Mouse (Mus musculus): ENCODE data around the gene Nod1.

DNA sequence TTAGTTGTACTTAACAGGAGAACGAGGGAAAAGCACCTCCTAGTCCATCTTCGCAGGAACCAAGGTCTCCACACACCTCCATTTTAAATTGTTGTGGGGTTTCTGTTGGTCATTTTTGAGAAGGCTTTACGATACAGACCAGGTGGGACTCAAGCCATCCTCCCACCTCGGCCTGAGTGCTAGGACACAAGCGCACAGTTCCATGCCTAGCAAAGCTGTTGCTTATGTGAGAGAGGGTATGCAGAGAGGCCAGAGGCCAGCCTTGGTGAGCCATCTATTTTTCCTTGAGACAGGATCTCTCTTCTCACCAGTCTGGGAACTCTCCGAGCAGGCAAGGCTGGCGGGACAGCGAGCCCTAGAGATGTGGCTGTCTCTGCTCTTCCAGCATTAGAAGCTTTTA lies 11.7 kb upstream of the Nod1 start:
- TF ChIP-seq CTCF (IDR thresholded peaks at IDR 0.05; ENCODE audit: control insufficient read depth, insufficient read depth, low read length) (no peak), POLR2A (IDR thresholded peaks at IDR 0.05; ENCODE audit: borderline replicate concordance, control insufficient read depth, low read depth, low read length) (no peak)
